In the genomic region with DNA sequence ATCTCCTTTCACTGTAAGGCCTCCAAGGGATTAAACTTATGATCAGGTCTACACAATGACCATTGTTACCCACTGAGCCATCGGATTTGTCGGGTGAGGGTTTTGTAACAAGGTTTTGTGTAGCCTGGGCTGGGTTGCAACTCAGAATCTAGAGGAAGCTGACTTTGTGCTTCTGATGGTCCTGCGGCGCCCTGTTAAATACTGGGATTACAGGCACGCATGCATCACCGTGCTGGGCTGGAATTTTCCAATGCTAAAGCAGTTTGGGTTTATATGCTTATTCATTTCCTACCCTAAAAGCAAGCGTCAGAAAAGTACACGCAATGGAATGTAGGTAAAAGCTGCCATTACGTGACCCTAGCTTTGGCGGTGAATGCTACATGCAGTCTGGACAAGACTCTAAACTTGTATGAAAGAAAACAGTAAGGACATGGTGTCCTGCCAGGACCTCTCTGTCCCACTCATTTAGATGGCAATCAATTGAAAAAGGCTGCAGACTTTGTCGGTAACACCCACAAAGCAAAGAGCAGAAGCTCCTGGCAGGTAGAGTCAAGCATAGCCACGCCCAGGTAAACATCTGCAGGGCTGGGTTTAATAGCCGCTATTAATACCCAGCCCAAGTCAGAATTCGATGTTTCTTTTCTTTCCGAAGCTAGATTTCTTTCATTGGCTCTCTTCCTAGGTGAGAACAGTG, we compare ENCODE assay signal across 7 mouse cellular contexts. TPM values are rescaled to one million over a fixed set of nuclear protein-coding genes. Genes with fewer than 3 reads are reported as not detected.
DNase-seq lines count a peak whose midpoint lies in the region; ATAC-seq lines count a peak whose summit lies in the region.

No protein-coding gene starts in this region.

- no peaks in the 10 kb centered on the region for H3K9me3 ChIP-seq in lung, embryonic 16.5 days (ENCODE audit: control insufficient read depth, low read length)
- no peaks in the 10 kb centered on the region for H3K9me3 ChIP-seq in forebrain, embryonic 16.5 days (ENCODE audit: control insufficient read depth, low read length)
- H3K9me3 ChIP-seq in limb, embryonic 13.5 days: no peaks in the 10 kb centered on the region

- no peak overlapping the region for H3K9ac ChIP-seq in lung, embryonic 16.5 days (ENCODE audit: low read length)
- 0 out of 2 replicates have a peak overlapping the region, but pooled peaks have one; percentile 2 for H3K9ac ChIP-seq in forebrain, embryonic 16.5 days (replicated peaks; ENCODE audit: low read depth, low read length)
- H3K9ac ChIP-seq in limb, embryonic 13.5 days: peak overlapping the region; percentile 19; the same call in 1 of the 2 replicates

- peaks cover 15% of the 10 kb centered on the region for H3K27me3 ChIP-seq in lung, embryonic 16.5 days (ENCODE audit: control insufficient read depth, insufficient read depth, low read depth, low read length)
- 0 out of 2 replicates have a peak, but pooled peaks cover 2% of the 10 kb centered on the region for H3K27me3 ChIP-seq in forebrain, embryonic 16.5 days (replicated peaks; ENCODE audit: control insufficient read depth, insufficient read depth, low read length)
- peaks cover 26% of the 10 kb centered on the region for H3K27me3 ChIP-seq in limb, embryonic 13.5 days

- peaks cover 3% of the 10 kb centered on the region; the same call in 1 of the 2 replicates for H3K4me1 ChIP-seq in lung, embryonic 16.5 days (replicated peaks; ENCODE audit: control insufficient read depth, insufficient read depth, low read length)
- H3K4me1 ChIP-seq in forebrain, embryonic 16.5 days (replicated peaks; ENCODE audit: control insufficient read depth, insufficient read depth, low read length): peaks cover 14% of the 10 kb centered on the region
- peaks cover 24% of the 10 kb centered on the region for H3K4me1 ChIP-seq in limb, embryonic 13.5 days

- no peaks in the 10 kb centered on the region for H3K36me3 ChIP-seq in lung, embryonic 16.5 days (ENCODE audit: control insufficient read depth, insufficient read depth, low read length)
- no peaks in the 10 kb centered on the region for H3K36me3 ChIP-seq in forebrain, embryonic 16.5 days (ENCODE audit: control insufficient read depth, insufficient read depth)
- no peaks in the 10 kb centered on the region for H3K36me3 ChIP-seq in limb, embryonic 13.5 days

- no peak for ATAC-seq in lung, embryonic 16.5 days (ENCODE audit: low read depth)
- peak; percentile 43 for ATAC-seq in forebrain, embryonic 16.5 days
- no peak; the same call in 1 of the 2 replicates for ATAC-seq in limb, embryonic 13.5 days (ENCODE audit: low FRiP score, low read depth)

- H3K27ac ChIP-seq in lung, embryonic 16.5 days (ENCODE audit: low read length): no peak overlapping the region
- no peak overlapping the region; the same call in 1 of the 2 replicates for H3K27ac ChIP-seq in forebrain, embryonic 16.5 days (ENCODE audit: low read length)
- H3K27ac ChIP-seq in limb, embryonic 13.5 days: no peak overlapping the region

- no peak overlapping the region for H3K4me3 ChIP-seq in lung, embryonic 16.5 days (ENCODE audit: low read length)
- peak overlapping the region; percentile 11 for H3K4me3 ChIP-seq in forebrain, embryonic 16.5 days (replicated peaks; ENCODE audit: low read length)
- peak overlapping the region; percentile 30 for H3K4me3 ChIP-seq in limb, embryonic 13.5 days

- no peak for DNase-seq in lung, postnatal 14 days
- DNase-seq in cerebellum, adult 9-11 months: no peak
- DNase-seq in natural killer cell, adult 2 months (ENCODE audit: low spot score in 2 of 2): no peak
- DNase-seq in layer of hippocampus, adult 9-11 months: no peak

- H3K4me2 ChIP-seq in lung, embryonic 16.5 days (ENCODE audit: low read depth, low read length): peak overlapping the region; percentile 16; the same call in 1 of the 2 replicates
- peak overlapping the region; percentile 50 for H3K4me2 ChIP-seq in forebrain, embryonic 16.5 days (ENCODE audit: low read length)
- H3K4me2 ChIP-seq in limb, embryonic 13.5 days (replicated peaks): peak overlapping the region; percentile 60

- 32% methylated on average over 15 of the region's 15 CpGs for WGBS in lung, embryonic 16.5 days
- WGBS in forebrain, embryonic 16.5 days: 12% methylated on average over 15 of the region's 15 CpGs
- 23% methylated on average over 15 of the region's 15 CpGs for WGBS in limb, embryonic 13.5 days

RNA-seq across cellular contexts. Expression of gene Scrg1, which starts 45.8 kb away (rescaled TPM):
- polyA plus RNA-seq in lung, embryonic 16.5 days (2015; fragmentation: Nextera tagmentation; extraction: Ambion mirVana): 0.64 and 0.68 TPM in 2 replicates
- 14.7 and 20.2 TPM in 2 replicates for polyA plus RNA-seq in forebrain, embryonic 16.5 days (2015; fragmentation: Nextera tagmentation; extraction: Ambion mirVana)
- polyA plus RNA-seq in limb, embryonic 13.5 days (2015; fragmentation: Nextera tagmentation; extraction: Ambion mirVana): 16.4 and 17.8 TPM in 2 replicates
